ENCODE assay signal across 29 mouse cellular contexts in the genomic region with DNA sequence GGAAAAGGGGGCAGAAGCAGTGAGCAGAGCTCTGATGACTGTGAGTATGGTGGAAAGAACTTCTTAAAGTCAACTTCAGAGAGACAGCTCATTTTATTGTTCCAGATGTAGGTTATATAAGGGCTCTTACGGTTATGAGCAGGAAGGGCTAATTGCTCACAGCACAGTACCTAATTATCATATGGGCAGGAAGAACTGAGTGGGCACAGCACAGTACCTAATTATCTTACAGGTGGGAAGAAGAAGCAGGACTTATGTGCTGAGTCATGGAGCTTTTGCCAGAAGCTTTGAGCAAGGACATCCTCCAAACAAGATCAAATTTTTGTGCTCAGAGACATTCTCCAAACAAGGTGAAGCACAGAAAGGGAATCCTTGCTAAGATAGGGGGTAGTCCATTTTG. TPM values are rescaled to one million over a fixed set of nuclear protein-coding genes. Genes with fewer than 3 reads are reported as not detected.
DNase-seq lines count a peak whose midpoint lies in the region; ATAC-seq lines count a peak whose summit lies in the region.
"Had no signal": no experiment of that assay in that cellular context is flagged by ENCODE, and none has a peak within 500 bp of the region (broad histone marks: within the 10 kb centered on the region; RNA-seq: fewer than 3 reads in every experiment).

No protein-coding gene starts in this region.

- no peak overlapping the region for H3K4me3 ChIP-seq in heart, embryonic 12.5 days
- H3K4me3 ChIP-seq: embryonic facial prominence, embryonic 10.5 days; embryonic facial prominence, embryonic 13.5 days; erythroblast, embryonic 14.5 days; forebrain, embryonic 12.5 days; forebrain, embryonic 15.5 days; gastrocnemius, adult 2 months; heart, embryonic 10.5 days; heart, embryonic 15.5 days; hindbrain, embryonic 10.5 days; hindbrain, embryonic 13.5 days had no signal

- no peak for DNase-seq in heart, adult 8-10 months (ENCODE audit: low spot score)
- DNase-seq in layer of hippocampus, postnatal 14 days (ENCODE audit: low spot score in 2 of 2): no peak
- DNase-seq: adrenal gland, postnatal 14 days; B cell, adult 2 months; cerebellum, adult 11-12 months; cerebellum, adult 8-10 months; cerebellum, postnatal 10 days; cerebellum, postnatal 36 days; embryo, embryonic 11 days; gastrocnemius, adult 2 months; gastrocnemius, postnatal 25 days; heart, postnatal 36 days; kidney, adult 18-20 months had no signal

- H3K36me3 ChIP-seq in heart, embryonic 12.5 days: no peaks in the 10 kb centered on the region
- H3K36me3 ChIP-seq: embryonic facial prominence, embryonic 10.5 days; embryonic facial prominence, embryonic 13.5 days; forebrain, embryonic 12.5 days; forebrain, embryonic 15.5 days; heart, embryonic 10.5 days; heart, embryonic 15.5 days; hindbrain, embryonic 10.5 days; hindbrain, embryonic 13.5 days had no signal

- ATAC-seq in heart, embryonic 12.5 days (ENCODE audit: insufficient number of reproducible peaks, low FRiP score): peak; percentile 56; the same call in 1 of the 2 replicates
- ATAC-seq in CD4-positive, CD25-positive, alpha-beta regulatory T cell, adult 4 months: peak; percentile 66
- peak; percentile 54 for ATAC-seq in activated CD4-positive, CD25-positive, alpha-beta regulatory T cell, adult 4 months
- ATAC-seq in inflammation-experienced regulatory T-cells, adult 6 months: peak; percentile 65
- ATAC-seq in megakaryocyte progenitor cell, adult 5-6 weeks (replicated peaks; ENCODE audit: poor library complexity): no peak
- ATAC-seq: forebrain, embryonic 15.5 days; hindbrain, embryonic 16.5 days; intestine, embryonic 16.5 days had no signal

- H3K4me2 ChIP-seq in heart, embryonic 12.5 days: no peak overlapping the region
- H3K4me2 ChIP-seq: embryonic facial prominence, embryonic 13.5 days; forebrain, embryonic 12.5 days; forebrain, embryonic 15.5 days; heart, embryonic 15.5 days; hindbrain, embryonic 13.5 days had no signal

- no peak overlapping the region for H3K27ac ChIP-seq in heart, embryonic 12.5 days (ENCODE audit: poor library complexity, severe bottlenecking)
- H3K27ac ChIP-seq: embryonic facial prominence, embryonic 10.5 days; embryonic facial prominence, embryonic 13.5 days; forebrain, embryonic 12.5 days; forebrain, embryonic 15.5 days; gastrocnemius, adult 2 months; heart, embryonic 10.5 days; heart, embryonic 15.5 days; hindbrain, embryonic 10.5 days; hindbrain, embryonic 13.5 days had no signal

- no peaks in the 10 kb centered on the region for H3K9me3 ChIP-seq in heart, embryonic 12.5 days (replicated peaks)
- H3K9me3 ChIP-seq: embryonic facial prominence, embryonic 10.5 days; embryonic facial prominence, embryonic 13.5 days; forebrain, embryonic 12.5 days; forebrain, embryonic 15.5 days; heart, embryonic 10.5 days; heart, embryonic 15.5 days; hindbrain, embryonic 10.5 days; hindbrain, embryonic 13.5 days had no signal

- no peaks in the 10 kb centered on the region for H3K27me3 ChIP-seq in heart, embryonic 12.5 days (replicated peaks)
- H3K27me3 ChIP-seq: embryonic facial prominence, embryonic 13.5 days; forebrain, embryonic 12.5 days; forebrain, embryonic 15.5 days; heart, embryonic 15.5 days; hindbrain, embryonic 13.5 days had no signal

- no peak overlapping the region for H3K9ac ChIP-seq in heart, embryonic 12.5 days
- H3K9ac ChIP-seq: embryonic facial prominence, embryonic 13.5 days; forebrain, embryonic 12.5 days; forebrain, embryonic 15.5 days; heart, embryonic 15.5 days; hindbrain, embryonic 13.5 days had no signal

- WGBS in heart, embryonic 12.5 days: 61% methylated on average over 1 of the region's 1 CpGs

- H3K4me1 ChIP-seq in heart, embryonic 12.5 days (replicated peaks): no peaks in the 10 kb centered on the region
- H3K4me1 ChIP-seq: embryonic facial prominence, embryonic 10.5 days; embryonic facial prominence, embryonic 13.5 days; forebrain, embryonic 12.5 days; forebrain, embryonic 15.5 days; heart, embryonic 10.5 days; heart, embryonic 15.5 days; hindbrain, embryonic 10.5 days; hindbrain, embryonic 13.5 days had no signal

RNA-seq across cellular contexts. Expression of gene Casp1, which starts 27.4 kb away (rescaled TPM):
- 0.33 and 0.65 TPM in 2 replicates for polyA plus RNA-seq in heart, embryonic 12.5 days (2016; fragmentation: Nextera tagmentation; extraction: Ambion mirVana)
- total RNA-seq in heart, adult 8-10 months (2022): 1 to 10 TPM; 1.0 to 2.6 (median 1.6) TPM
- 10 to 100 TPM; 96.1 to 98.0 TPM for polyA plus RNA-seq in CD4-positive, CD25-positive, alpha-beta regulatory T cell, adult 4 months (2017; shearing (Covaris generic))
- 100 to 1,000 TPM; 120 to 131 TPM for polyA plus RNA-seq in activated CD4-positive, CD25-positive, alpha-beta regulatory T cell, adult 4 months (2017; shearing (Covaris generic))
- polyA plus RNA-seq in inflammation-experienced regulatory T-cells, adult 6 months (2017; shearing (Covaris generic)): 100 to 1,000 TPM; 116 to 152 (median 141) TPM
- 1 to 10 TPM in 1 of 2 experiments, under 1 TPM in 1; 0.94 to 1.2 TPM for total RNA-seq in layer of hippocampus, postnatal 14 days (2021)
- total RNA-seq in megakaryocyte progenitor cell, adult 5-6 weeks (2015): 97.7 and 107 TPM in 2 replicates
- total RNA-seq in megakaryocyte progenitor cell, adult 5-6 weeks (2017): 69.5 and 78.8 TPM in 2 replicates
- polyA plus RNA-seq: erythroblast, embryonic 14.5 days had no signal

RNA-seq across cellular contexts. Expression of gene Casp4, which starts 37.7 kb away (rescaled TPM):
- polyA plus RNA-seq in heart, embryonic 12.5 days (2016; fragmentation: Nextera tagmentation; extraction: Ambion mirVana): 0.45 and 0.86 TPM in 2 replicates
- 1 to 10 TPM; 2.7 to 4.2 (median 3.6) TPM for total RNA-seq in heart, adult 8-10 months (2022)
- 100 to 1,000 TPM; 134 to 136 TPM for polyA plus RNA-seq in CD4-positive, CD25-positive, alpha-beta regulatory T cell, adult 4 months (2017; shearing (Covaris generic))
- 100 to 1,000 TPM; 144 to 165 TPM for polyA plus RNA-seq in activated CD4-positive, CD25-positive, alpha-beta regulatory T cell, adult 4 months (2017; shearing (Covaris generic))
- 100 to 1,000 TPM in 2 of 3 experiments, 10 to 100 TPM in 1; 91.5 to 199 (median 166) TPM for polyA plus RNA-seq in inflammation-experienced regulatory T-cells, adult 6 months (2017; shearing (Covaris generic))
- 1 to 10 TPM in 1 of 2 experiments, under 1 TPM in 1; 0.90 to 1.1 TPM for total RNA-seq in layer of hippocampus, postnatal 14 days (2021)
- total RNA-seq in megakaryocyte progenitor cell, adult 5-6 weeks (2015): 34.0 and 34.4 TPM in 2 replicates
- total RNA-seq in megakaryocyte progenitor cell, adult 5-6 weeks (2017): 16.9 and 22.8 TPM in 2 replicates
- polyA plus RNA-seq: embryonic facial prominence, embryonic 10.5 days; erythroblast, embryonic 14.5 days; hindbrain, embryonic 10.5 days had no signal

Comparison
In these comparisons a context has a peak if more than half of its experiments do, and no peak if none do; other contexts are left out.
1. RNA of gene Casp1, which starts 27.4 kb away (polyA plus RNA-seq): 116 to 152 TPM in inflammation-experienced regulatory T-cells, adult 6 months, 120 to 131 TPM in activated CD4-positive, CD25-positive, alpha-beta regulatory T cell, adult 4 months and 96.1 to 98.0 TPM in CD4-positive, CD25-positive, alpha-beta regulatory T cell, adult 4 months; 0.33 to 0.65 TPM in heart, embryonic 12.5 days; every median in the first group is over 10 times any median in the second.
2. RNA of gene Casp4, which starts 37.7 kb away (polyA plus RNA-seq): 91.5 to 199 TPM in inflammation-experienced regulatory T-cells, adult 6 months, 144 to 165 TPM in activated CD4-positive, CD25-positive, alpha-beta regulatory T cell, adult 4 months and 134 to 136 TPM in CD4-positive, CD25-positive, alpha-beta regulatory T cell, adult 4 months; 0.45 to 0.86 TPM in heart, embryonic 12.5 days; every median in the first group is over 10 times any median in the second.